Mouse (Mus musculus) lung, adult 2 months (tissue): Measurements from ENCODE around the gene Cby1. TPM values are rescaled to one million over a fixed set of nuclear protein-coding genes. Genes with fewer than 3 reads are reported as not detected.

Source experiments
- DNase-seq: peaks from one replicate; pipeline ENCODE4 v3.0.0; 2022
- H3K4me1 ChIP-seq: fragments of 200-500 bp; 2 replicates; pipeline ENCODE4 v1.6.1; 2011; ENCODE audit warnings: low read length; ENCODE audit not compliant: control insufficient read depth, insufficient read depth
- H3K4me3 ChIP-seq: fragments of 200-500 bp; replicated peaks from 2 replicates; pipeline ENCODE3; 2011; ENCODE audit warnings: low read depth, mild to moderate bottlenecking, control low read depth, low read length; ENCODE audit errors: extremely low read depth
- CTCF ChIP-seq: fragments of 200-500 bp; IDR thresholded peaks from 2 replicates; pipeline ENCODE4 v1.5.1; 2011; ENCODE audit warnings: mild to moderate bottlenecking, low read length, control low read depth; ENCODE audit not compliant: insufficient read depth
- POLR2A ChIP-seq: fragments of 200-500 bp; IDR thresholded peaks from 2 replicates; pipeline ENCODE4 v1.6.1; 2011; ENCODE audit warnings: low read depth, mild to moderate bottlenecking, control low read depth, low read length, borderline replicate concordance; ENCODE audit errors: extremely low read depth
- WGBS: fragments of 180-500 bp; shearing (Covaris S2); methylation state at CpG from one replicate; pipeline ENCODE4 v1.1.7; 2018; 5-methylcytosine and 5-hydroxymethylcytosine counted together
- polyA plus RNA-seq: library from polyadenylated mRNA; depleted of rRNA; stranded (reverse); fragments of >200 nt; gene quantifications from 2 replicates; pipeline ENCODE4 v1.2.3, GENCODE M21; 2012

Cby1 gene
- polyA plus RNA-seq, 1 experiment: 18.2 TPM

DNA sequence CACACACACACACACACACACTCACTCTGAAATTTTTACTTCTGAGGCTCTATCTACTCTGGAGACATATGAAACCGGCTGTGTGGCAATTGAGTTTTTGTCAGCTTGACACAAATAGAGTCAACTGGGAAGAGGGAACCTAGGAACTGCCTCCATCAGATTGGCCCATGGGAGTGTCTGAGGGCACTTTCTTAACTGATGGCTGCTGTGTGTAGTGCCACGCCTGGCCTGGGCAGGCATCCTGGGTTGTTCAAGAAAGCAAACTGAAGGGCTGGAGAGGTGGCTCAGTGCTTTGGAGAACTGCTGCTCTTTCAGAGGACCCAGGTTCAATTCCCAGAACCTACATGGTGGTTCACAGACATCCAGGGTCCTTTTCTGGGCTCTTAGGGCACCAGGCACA lies 13.5 kb upstream of the Cby1 start:
- no peak for DNase-seq
- TF ChIP-seq POLR2A: no peak
- TF ChIP-seq CTCF: no peak
- no peaks in the 10 kb centered on the region for H3K4me1 ChIP-seq
- whole genome bisulfite sequencing: 88% methylated on average over 2 of the region's 2 CpGs
- H3K4me3 ChIP-seq: no peak overlapping the region

DNA sequence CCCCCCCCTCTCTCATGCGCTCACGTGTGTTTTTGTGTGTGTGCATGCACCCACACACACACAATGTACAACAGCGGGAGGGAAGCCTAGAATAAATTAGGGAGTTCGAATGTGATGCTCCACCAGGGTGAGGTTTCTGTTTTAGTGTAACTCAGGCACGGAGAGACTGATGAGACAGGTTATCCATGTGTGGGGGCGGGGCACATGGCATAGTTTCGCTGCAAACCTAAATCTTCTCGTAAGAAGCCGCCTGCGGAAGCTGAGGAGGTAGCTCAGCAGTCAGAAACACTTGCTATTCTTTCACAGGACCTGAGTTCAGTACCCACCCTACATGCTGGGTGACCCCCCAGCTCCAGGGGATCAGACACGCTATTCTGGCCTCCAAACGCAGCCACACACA lies 10.9 kb upstream of the Cby1 start:
- H3K4me3 ChIP-seq: no peak overlapping the region
- DNase-seq: no peak
- 88% methylated on average over 12 of the region's 12 CpGs for WGBS
- no peak for TF ChIP-seq POLR2A
- no peak for TF ChIP-seq CTCF
- H3K4me1 ChIP-seq: no peaks in the 10 kb centered on the region

DNA sequence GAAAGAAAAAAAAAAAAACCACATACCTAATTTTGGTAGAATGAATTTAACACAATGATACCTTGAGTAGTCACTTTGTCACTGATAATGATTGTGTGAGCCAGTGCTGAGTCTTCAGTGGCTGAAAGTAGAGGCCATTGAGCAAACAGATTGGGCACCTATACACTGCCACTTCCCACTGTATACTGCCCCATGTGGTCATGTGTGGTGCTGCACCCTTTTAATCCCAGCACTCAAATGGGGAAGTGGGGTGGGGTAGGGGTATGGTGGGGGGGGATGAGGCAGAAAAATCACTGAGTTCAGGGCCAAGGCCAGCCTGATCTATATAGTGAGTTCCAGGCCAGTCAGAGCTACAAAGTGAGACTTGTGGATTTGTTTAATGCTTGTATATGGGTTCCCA lies 8.4 kb upstream of the Cby1 start:
- no peaks in the 10 kb centered on the region for H3K4me1 ChIP-seq
- no peak for TF ChIP-seq POLR2A
- TF ChIP-seq CTCF: peak; percentile 63
- peak; percentile 20 for DNase-seq
- no peak overlapping the region for H3K4me3 ChIP-seq

DNA sequence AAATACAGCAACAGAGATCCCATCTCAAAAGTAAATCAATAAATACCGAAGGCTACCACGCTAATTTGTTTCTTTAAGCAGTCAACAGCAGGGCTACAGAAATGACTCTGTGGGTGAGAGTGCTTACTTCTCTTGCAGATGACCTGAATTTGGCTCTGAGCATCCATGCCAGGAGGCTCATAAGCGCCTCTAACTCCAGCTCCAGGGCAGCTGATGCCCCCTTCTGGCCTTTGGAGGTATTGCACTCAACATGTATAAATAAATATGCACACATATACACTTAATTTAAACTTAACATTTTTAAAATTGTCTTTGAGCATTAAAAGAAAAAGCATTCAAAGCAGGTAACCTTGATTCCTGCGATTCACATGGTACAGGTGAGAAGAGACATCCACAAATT lies 7.5 kb upstream of the Cby1 start:
- Histone ChIP-seq H3K4me1 (no peaks in the 10 kb centered on the region), H3K4me3 (no peak overlapping the region)
- TF ChIP-seq POLR2A (no peak), CTCF (peak; percentile 46)
- DNase-seq: no peak
- WGBS: 79% methylated on average over 4 of the region's 4 CpGs

DNA sequence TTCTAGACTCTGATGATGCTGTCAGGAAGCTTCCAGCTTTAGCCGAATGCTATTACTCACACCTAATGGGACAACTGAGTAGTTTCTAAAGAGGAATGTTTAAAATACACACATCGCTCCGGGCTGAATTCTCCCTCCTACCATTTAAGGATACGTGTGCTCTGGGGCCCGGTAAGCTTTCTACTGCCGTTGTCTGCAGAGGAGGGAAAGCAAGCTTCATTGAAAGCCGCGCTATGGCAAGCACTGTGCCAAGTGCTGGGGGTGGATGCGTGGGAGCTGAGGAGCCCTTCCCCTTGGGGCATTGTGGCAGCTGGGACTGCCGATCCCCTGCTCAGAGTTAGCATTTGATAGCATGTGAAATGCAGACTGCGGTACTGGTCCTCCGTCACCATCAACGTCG lies 2.5 kb upstream of the Cby1 start:
- no peak for DNase-seq
- Histone ChIP-seq H3K4me3 (no peak overlapping the region), H3K4me1 (peaks cover 3% of the 10 kb centered on the region; the same call in 1 of the 2 replicates)
- TF ChIP-seq CTCF (no peak), POLR2A (no peak)
- WGBS: 87% methylated on average over 14 of the region's 14 CpGs

DNA sequence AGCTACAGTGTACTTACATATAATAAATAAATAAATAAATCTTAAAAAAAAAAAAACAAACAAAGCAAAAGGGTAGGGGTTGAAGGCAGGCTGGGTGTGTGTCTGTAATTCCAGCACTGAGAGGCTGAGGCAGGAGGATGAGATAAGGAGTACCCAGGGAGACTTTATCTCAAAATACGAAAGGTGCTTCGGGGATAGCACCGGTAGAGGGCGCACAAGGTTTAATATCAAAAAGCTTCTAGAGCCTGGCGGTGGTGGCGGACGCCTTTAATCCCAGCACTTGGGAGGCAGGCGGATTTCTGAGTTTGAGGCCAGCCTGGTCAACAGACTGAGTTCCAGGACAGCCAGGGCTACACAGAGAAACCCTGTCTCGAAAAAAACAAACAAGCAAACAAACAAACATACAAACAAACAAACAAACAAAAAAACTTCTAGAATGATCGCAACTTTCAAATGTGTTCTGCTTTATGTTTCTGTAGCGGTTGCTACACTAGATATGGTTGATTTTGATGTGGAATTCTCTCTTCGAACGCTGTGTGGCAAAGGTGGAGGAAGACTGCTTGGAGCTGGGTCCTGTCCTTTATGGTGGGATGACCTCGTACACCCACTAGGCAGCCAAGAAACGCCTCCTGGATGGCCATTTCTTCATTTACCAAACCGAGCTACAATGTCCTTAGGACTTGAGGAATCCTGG lies 1.0 kb upstream of the Cby1 start:
- Histone ChIP-seq H3K4me3 (peak overlapping the region; percentile 100), H3K4me1 (peaks cover 3% of the 10 kb centered on the region; the same call in 1 of the 2 replicates)
- no peak for TF ChIP-seq POLR2A
- TF ChIP-seq CTCF: peak; percentile 45
- DNase-seq: peak; percentile 85
- 2% methylated on average over 16 of the region's 16 CpGs for WGBS

DNA sequence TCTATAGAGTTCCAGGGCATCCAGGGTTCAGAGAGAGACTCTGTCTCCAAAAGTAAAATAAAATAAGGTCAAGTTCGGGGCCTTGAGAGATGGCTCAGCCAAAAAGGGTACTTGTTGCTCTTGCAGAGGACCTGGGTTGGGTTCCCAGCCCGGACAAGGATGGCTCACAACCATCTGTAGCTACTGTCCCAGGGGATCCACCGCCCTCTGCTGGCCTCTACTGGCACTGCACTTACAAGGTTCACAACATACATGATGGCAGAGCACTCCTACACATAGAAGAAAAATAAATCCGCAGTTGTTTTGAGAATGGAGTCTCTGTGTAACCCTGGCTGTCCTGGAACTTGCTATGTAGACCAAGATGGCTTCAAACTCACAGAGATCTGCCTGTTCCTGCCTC lies 2.9 kb downstream of the Cby1 start:
- WGBS: 72% methylated on average over 4 of the region's 4 CpGs
- DNase-seq: no peak
- Histone ChIP-seq H3K4me1 (peaks cover 3% of the 10 kb centered on the region; the same call in 1 of the 2 replicates), H3K4me3 (no peak overlapping the region)
- TF ChIP-seq CTCF (peak; percentile 59), POLR2A (no peak)

DNA sequence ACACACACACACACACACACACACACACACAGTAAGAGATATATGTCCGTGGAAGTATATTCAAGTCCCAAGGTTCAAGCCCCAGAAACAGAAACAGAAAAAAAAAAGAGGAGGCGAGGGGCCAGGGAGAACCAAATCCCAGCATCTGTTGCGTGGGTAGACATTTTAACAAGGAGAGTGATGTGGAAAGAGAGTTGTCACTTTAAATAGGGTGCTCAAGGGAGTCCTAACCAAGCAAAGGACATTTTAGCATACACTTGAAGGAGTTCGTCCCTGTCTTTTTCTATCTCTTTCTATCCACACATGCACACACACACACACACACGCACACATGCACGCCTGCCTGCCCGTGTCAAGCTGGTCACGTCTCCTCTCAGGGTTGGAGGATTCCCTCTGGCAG lies 5.7 kb downstream of the Cby1 start:
- 94% methylated on average over 8 of the region's 8 CpGs for WGBS
- Histone ChIP-seq H3K4me1 (no peaks in the 10 kb centered on the region), H3K4me3 (no peak overlapping the region)
- TF ChIP-seq POLR2A: no peak
- no peak for TF ChIP-seq CTCF
- no peak for DNase-seq

DNA sequence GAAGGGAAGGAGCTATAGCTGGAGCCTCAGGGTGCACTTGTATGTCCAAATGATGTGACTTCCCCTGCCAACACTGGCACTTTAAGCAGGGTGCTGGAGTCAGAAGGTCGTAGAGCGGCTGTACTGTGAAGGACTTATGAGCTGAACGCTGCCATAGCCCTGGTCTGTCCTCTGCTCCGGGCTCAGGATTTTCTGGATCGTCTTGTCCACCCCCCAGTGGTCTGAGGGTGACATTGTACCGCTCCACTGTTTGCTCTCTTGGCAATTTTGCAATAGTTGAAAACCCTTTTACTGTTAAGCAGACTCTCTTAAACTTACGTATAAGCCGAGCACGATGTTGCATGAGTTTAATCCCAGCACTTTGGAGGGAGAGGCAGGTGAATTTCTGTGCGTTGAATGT lies 10.2 kb downstream of the Cby1 start:
- Histone ChIP-seq H3K4me3 (no peak overlapping the region), H3K4me1 (peaks cover 5% of the 10 kb centered on the region; the same call in 1 of the 2 replicates)
- TF ChIP-seq CTCF (0 out of 2 replicates have a peak, but pooled peaks have one; percentile 7), POLR2A (no peak)
- whole genome bisulfite sequencing: 55% methylated on average over 10 of the region's 10 CpGs
- DNase-seq: peak; percentile 22
